Mouse (Mus musculus) megakaryocyte, embryonic 14.5 days (primary cell): ENCODE results near the gene Pla2g2f.

ENCODE experiments used
- FLI1 ChIP-seq: IDR thresholded peaks from 2 replicates; pipeline ENCODE4 v1.6.1; 2012; ENCODE audit warnings: low read length, inconsistent platforms, mixed read lengths
- GATA1 ChIP-seq: IDR thresholded peaks from 3 replicates; pipeline ENCODE4 v1.6.1; 2012; ENCODE audit warnings: mixed read lengths, low read length, inconsistent platforms, borderline replicate concordance

- no peak for TF ChIP-seq FLI1
- no peak for TF ChIP-seq GATA1
Measured at GRCm38 (mm10) chr4:138725751-138726150, 31.7 kb downstream of the Pla2g2f start.
